ENCODE assay signal across 15 mouse cellular contexts in genomic region chr11:23400978-23401776, GRCm38 (mm10).
A peak's percentile ranks its signal among the peaks of the same experiment; 100 is the strongest.
DNase-seq lines count a peak whose midpoint lies in the region; ATAC-seq and TF ChIP-seq lines count a peak whose summit lies in the region.
"Had no signal": no experiment of that assay in that cellular context is flagged by ENCODE, and none has a peak within 500 bp of the region (broad histone marks: within the 10 kb centered on the region; RNA-seq: fewer than 3 reads in every experiment).

No protein-coding gene starts in this region.

- no peaks in the 10 kb centered on the region for H3K27me3 ChIP-seq in intestine, postnatal 0 days (replicated peaks; ENCODE audit: control insufficient read depth, insufficient read depth, low read length)
- no peaks in the 10 kb centered on the region for H3K27me3 ChIP-seq in intestine, embryonic 16.5 days (replicated peaks; ENCODE audit: control insufficient read depth, insufficient read depth, low read length)
- no peaks in the 10 kb centered on the region for H3K27me3 ChIP-seq in embryonic facial prominence, embryonic 10.5 days (replicated peaks; ENCODE audit: low read depth, poor library complexity, severe bottlenecking)
- H3K27me3 ChIP-seq in neural tube, embryonic 15.5 days (replicated peaks) = no peaks in the 10 kb centered on the region
- H3K27me3 ChIP-seq: intestine, embryonic 15.5 days; limb, embryonic 13.5 days; stomach, embryonic 15.5 days had no signal

- TF ChIP-seq CTCF in intestine, postnatal 0 days (IDR thresholded peaks at IDR 0.05; ENCODE audit: low read depth) = peak; percentile 49

- no peak for ATAC-seq in intestine, postnatal 0 days
- no peak for ATAC-seq in intestine, embryonic 16.5 days
- no peak for ATAC-seq in neural tube, embryonic 15.5 days (ENCODE audit: low FRiP score)
- ATAC-seq: intestine, embryonic 15.5 days had no signal

- DNase-seq in 416B (ENCODE audit: low read depth) = peak; percentile 53
- DNase-seq in ES-CJ7 (ENCODE audit: low read depth, low spot score) = peak; percentile 65
- DNase-seq in embryonic facial prominence, embryonic 10.5 days (ENCODE audit: low spot score) = peak; percentile 16
- no peak for DNase-seq in spleen, postnatal 14 days (ENCODE audit: low spot score in 2 of 2)
- DNase-seq in adrenal gland, postnatal 36 days = no peak
- DNase-seq: adrenal gland, postnatal 25 days; cerebellum, adult 9-11 months; heart, postnatal 14 days; lung, postnatal 36 days had no signal

- H3K4me1 ChIP-seq in intestine, postnatal 0 days (replicated peaks; ENCODE audit: control insufficient read depth, insufficient read depth, low read length) = no peaks in the 10 kb centered on the region
- H3K4me1 ChIP-seq in intestine, embryonic 16.5 days (ENCODE audit: control insufficient read depth, insufficient read depth, low read length) = no peaks in the 10 kb centered on the region
- no peaks in the 10 kb centered on the region for H3K4me1 ChIP-seq in embryonic facial prominence, embryonic 10.5 days
- H3K4me1 ChIP-seq in neural tube, embryonic 15.5 days = no peaks in the 10 kb centered on the region
- H3K4me1 ChIP-seq: intestine, embryonic 15.5 days; limb, embryonic 13.5 days; stomach, embryonic 15.5 days had no signal

- peaks cover 32% of the 10 kb centered on the region for H3K36me3 ChIP-seq in intestine, postnatal 0 days (ENCODE audit: control insufficient read depth, insufficient read depth)
- H3K36me3 ChIP-seq in intestine, embryonic 16.5 days (ENCODE audit: control insufficient read depth, insufficient read depth, low read length) = no peaks in the 10 kb centered on the region
- peaks cover 85% of the 10 kb centered on the region for H3K36me3 ChIP-seq in embryonic facial prominence, embryonic 10.5 days (replicated peaks)
- peaks cover 37% of the 10 kb centered on the region for H3K36me3 ChIP-seq in neural tube, embryonic 15.5 days

- H3K9me3 ChIP-seq in intestine, postnatal 0 days (ENCODE audit: control insufficient read depth) = no peaks in the 10 kb centered on the region
- no peaks in the 10 kb centered on the region for H3K9me3 ChIP-seq in intestine, embryonic 16.5 days (ENCODE audit: control insufficient read depth, low read length)
- no peaks in the 10 kb centered on the region for H3K9me3 ChIP-seq in embryonic facial prominence, embryonic 10.5 days
- H3K9me3 ChIP-seq in neural tube, embryonic 15.5 days (replicated peaks) = no peaks in the 10 kb centered on the region
- H3K9me3 ChIP-seq: intestine, embryonic 15.5 days; limb, embryonic 13.5 days; stomach, embryonic 15.5 days had no signal

- H3K4me3 ChIP-seq in intestine, postnatal 0 days (ENCODE audit: low read depth, low read length) = no peak overlapping the region
- no peak overlapping the region for H3K4me3 ChIP-seq in intestine, embryonic 16.5 days (ENCODE audit: low read length)
- H3K4me3 ChIP-seq in embryonic facial prominence, embryonic 10.5 days = no peak overlapping the region
- no peak overlapping the region for H3K4me3 ChIP-seq in neural tube, embryonic 15.5 days (replicated peaks)
- H3K4me3 ChIP-seq: intestine, embryonic 15.5 days; limb, embryonic 13.5 days; stomach, embryonic 15.5 days had no signal

- H3K27ac ChIP-seq in intestine, postnatal 0 days (ENCODE audit: low read depth, low read length) = no peak overlapping the region
- no peak overlapping the region for H3K27ac ChIP-seq in intestine, embryonic 16.5 days (ENCODE audit: low read length)
- no peak overlapping the region for H3K27ac ChIP-seq in embryonic facial prominence, embryonic 10.5 days (replicated peaks)
- no peak overlapping the region for H3K27ac ChIP-seq in neural tube, embryonic 15.5 days (replicated peaks)
- H3K27ac ChIP-seq: intestine, embryonic 15.5 days; limb, embryonic 13.5 days; stomach, embryonic 15.5 days had no signal

- no peak overlapping the region for H3K4me2 ChIP-seq in intestine, postnatal 0 days (replicated peaks; ENCODE audit: low read depth)
- H3K4me2 ChIP-seq in intestine, embryonic 16.5 days (ENCODE audit: low read depth, low read length) = no peak overlapping the region
- no peak overlapping the region for H3K4me2 ChIP-seq in neural tube, embryonic 15.5 days
- H3K4me2 ChIP-seq: intestine, embryonic 15.5 days; limb, embryonic 13.5 days; stomach, embryonic 15.5 days had no signal

- 87% methylated on average over 12 of the region's 12 CpGs for WGBS in intestine, postnatal 0 days
- 88% methylated on average over 12 of the region's 12 CpGs for WGBS in intestine, embryonic 16.5 days
- WGBS in embryonic facial prominence, embryonic 10.5 days = 87% methylated on average over 12 of the region's 12 CpGs
- 91% methylated on average over 12 of the region's 12 CpGs for WGBS in neural tube, embryonic 15.5 days

- no peak overlapping the region for H3K9ac ChIP-seq in intestine, postnatal 0 days (ENCODE audit: low read depth, low read length)
- no peak overlapping the region for H3K9ac ChIP-seq in intestine, embryonic 16.5 days (ENCODE audit: low read depth, low read length)
- H3K9ac ChIP-seq in neural tube, embryonic 15.5 days (replicated peaks) = no peak overlapping the region
- H3K9ac ChIP-seq: intestine, embryonic 15.5 days; limb, embryonic 13.5 days; stomach, embryonic 15.5 days had no signal

Comparison
In these comparisons a context has a peak if more than half of its experiments do, and no peak if none do; other contexts are left out.
1. DNase-seq: peak in 416B (single experiment), ES-CJ7 (single experiment) and embryonic facial prominence, embryonic 10.5 days (single experiment); none in spleen, postnatal 14 days (0 of 2) and adrenal gland, postnatal 36 days (0 of 2).